Mouse (Mus musculus) kidney, adult 2 months (tissue): Measurements from ENCODE around the gene Limk2. TPM values are rescaled to one million over a fixed set of nuclear protein-coding genes. Genes with fewer than 3 reads are reported as not detected.

Experiments used
- DNase-seq: peaks from one replicate; pipeline ENCODE4 v3.0.0; 2021
- H3K27ac ChIP-seq: fragments of 200-500 bp; 2 replicates; pipeline ENCODE4 v1.5.1; 2012; ENCODE audit warnings: low read depth, low read length, control low read depth, inconsistent platforms; ENCODE audit not compliant: insufficient read depth
- H3K27me3 ChIP-seq: fragments of 200-500 bp; replicated peaks from 2 replicates; pipeline ENCODE4 v1.6.1; 2012; ENCODE audit warnings: mild to moderate bottlenecking, moderate library complexity, low read length, inconsistent platforms; ENCODE audit not compliant: control insufficient read depth, insufficient read depth
- H3K36me3 ChIP-seq: fragments of 200-500 bp; 2 replicates; pipeline ENCODE4 v1.6.1; 2012; ENCODE audit warnings: mild to moderate bottlenecking, moderate library complexity, low read length, inconsistent platforms; ENCODE audit not compliant: control insufficient read depth, insufficient read depth
- H3K4me1 ChIP-seq: fragments of 200-500 bp; 2 replicates; pipeline ENCODE4 v1.6.1; 2011; ENCODE audit warnings: low read length; ENCODE audit not compliant: control insufficient read depth, insufficient read depth
- H3K4me3 ChIP-seq: fragments of 200-500 bp; 2 replicates; pipeline ENCODE4 v1.5.1; 2011; ENCODE audit warnings: mild to moderate bottlenecking, low read depth, low read length, control low read depth; ENCODE audit not compliant: insufficient read depth
- CTCF ChIP-seq: fragments of 200-500 bp; conservative IDR thresholded peaks from 2 replicates; pipeline ENCODE4 v1.5.1; 2011; ENCODE audit warnings: low read depth, mild to moderate bottlenecking, control low read depth, low read length, moderate library complexity, mixed read lengths; ENCODE audit not compliant: insufficient read depth, insufficient read length
- POLR2A ChIP-seq: fragments of 200-500 bp; IDR thresholded peaks from one replicate; pipeline ENCODE4 v1.6.1; 2011; ENCODE audit warnings: low read depth, low read length, control low read depth
- WGBS: fragments of 180-500 bp; shearing (Covaris S2); methylation state at CpG from one replicate; pipeline ENCODE4 v1.1.7; 2018; 5-methylcytosine and 5-hydroxymethylcytosine counted together
- polyA plus RNA-seq: library from polyadenylated mRNA; depleted of rRNA; stranded (reverse); fragments of >200 nt; gene quantifications from 2 replicates; pipeline ENCODE4 v1.2.3, GENCODE M21; 2012

Limk2 gene
- polyA plus RNA-seq, 1 experiment: 48.7 TPM

- DNase-seq: no peak
- H3K27me3 ChIP-seq: no peaks in the 10 kb centered on the region
- TF ChIP-seq CTCF (no peak), POLR2A (no peak)
- no peaks in the 10 kb centered on the region for H3K36me3 ChIP-seq
- no peak overlapping the region for H3K27ac ChIP-seq
- H3K4me3 ChIP-seq: no peak overlapping the region
- H3K4me1 ChIP-seq: no peaks in the 10 kb centered on the region; the same call in 1 of the 2 replicates
- WGBS: 86% methylated on average over 5 of the region's 5 CpGs
Observed at GRCm38 (mm10) chr11:3382602-3383594, 26.1 kb downstream of the Limk2 start.

GRCm38 (mm10) chr11:3381148-3381814 is 27.7 kb downstream of the Limk2 start:
- no peak for DNase-seq
- no peaks in the 10 kb centered on the region for H3K4me1 ChIP-seq
- H3K36me3 ChIP-seq: no peaks in the 10 kb centered on the region
- 93% methylated on average over 6 of the region's 6 CpGs for WGBS
- H3K4me3 ChIP-seq: no peak overlapping the region
- H3K27me3 ChIP-seq: no peaks in the 10 kb centered on the region
- TF ChIP-seq POLR2A (no peak), CTCF (no peak)
- no peak overlapping the region for H3K27ac ChIP-seq

DNA sequence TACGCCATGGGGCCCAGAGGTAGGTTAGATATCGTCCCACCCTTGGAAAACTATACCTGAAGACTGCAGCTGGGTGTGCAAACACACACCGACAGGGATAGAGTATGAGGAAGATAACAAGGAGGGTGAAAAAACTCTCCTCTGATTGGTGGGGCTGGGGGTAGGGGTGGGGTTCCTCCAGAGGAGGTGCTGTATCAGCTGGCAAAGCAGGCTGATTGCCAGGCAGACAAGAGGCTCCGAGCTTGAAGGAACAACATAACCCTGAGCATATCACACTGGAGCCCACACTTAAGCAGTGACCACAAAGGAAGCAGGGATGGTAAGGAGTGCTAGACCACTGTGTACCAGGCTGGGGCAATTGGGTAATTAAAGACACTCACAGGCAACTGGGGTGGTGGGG is 29.6 kb downstream of the Limk2 start:
- no peak overlapping the region for H3K4me3 ChIP-seq
- TF ChIP-seq CTCF (no peak), POLR2A (no peak)
- no peak overlapping the region for H3K27ac ChIP-seq
- no peaks in the 10 kb centered on the region for H3K4me1 ChIP-seq
- DNase-seq: no peak
- H3K36me3 ChIP-seq: no peaks in the 10 kb centered on the region
- 77% methylated on average over 4 of the region's 4 CpGs for WGBS
- no peaks in the 10 kb centered on the region for H3K27me3 ChIP-seq

- no peaks in the 10 kb centered on the region; the same call in 1 of the 2 replicates for H3K4me1 ChIP-seq
Observed at GRCm38 (mm10) chr11:3374741-3375140, 34.2 kb downstream of the Limk2 start.

DNA sequence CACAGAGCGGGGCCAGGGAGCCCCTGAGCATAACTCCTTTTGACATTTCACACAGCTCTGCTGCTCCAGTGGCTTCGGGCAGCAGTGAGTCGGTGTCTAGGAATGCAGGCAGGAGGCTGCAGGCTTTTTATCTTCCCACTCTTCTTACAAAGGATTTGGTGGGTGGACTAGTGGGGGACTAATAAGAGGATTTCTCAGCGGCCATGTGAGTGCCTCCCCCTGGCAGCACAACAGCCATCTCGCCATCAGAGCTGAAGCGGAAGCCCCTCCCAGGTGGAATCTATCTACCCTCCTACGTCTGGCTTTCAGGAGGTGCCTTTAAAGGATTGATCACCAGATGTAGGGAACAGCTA is 34.7 kb downstream of the Limk2 start:
- no peaks in the 10 kb centered on the region for H3K27me3 ChIP-seq
- no peak overlapping the region for H3K4me3 ChIP-seq
- H3K36me3 ChIP-seq: no peaks in the 10 kb centered on the region
- no peak for TF ChIP-seq CTCF
- no peak for TF ChIP-seq POLR2A
- H3K27ac ChIP-seq: no peak overlapping the region
- H3K4me1 ChIP-seq: no peaks in the 10 kb centered on the region; the same call in 1 of the 2 replicates
- WGBS: 46% methylated on average over 7 of the region's 7 CpGs
- no peak for DNase-seq

More at GRCm38 (mm10) chr11:3374741-3375140, 34.2 kb downstream of the Limk2 start:
- Histone ChIP-seq H3K27ac (no peak overlapping the region), H3K27me3 (no peaks in the 10 kb centered on the region), H3K36me3 (no peaks in the 10 kb centered on the region), H3K4me3 (no peak overlapping the region)
- 63% methylated on average over 12 of the region's 12 CpGs for WGBS
- TF ChIP-seq CTCF (no peak), POLR2A (no peak)
- no peak for DNase-seq

DNA sequence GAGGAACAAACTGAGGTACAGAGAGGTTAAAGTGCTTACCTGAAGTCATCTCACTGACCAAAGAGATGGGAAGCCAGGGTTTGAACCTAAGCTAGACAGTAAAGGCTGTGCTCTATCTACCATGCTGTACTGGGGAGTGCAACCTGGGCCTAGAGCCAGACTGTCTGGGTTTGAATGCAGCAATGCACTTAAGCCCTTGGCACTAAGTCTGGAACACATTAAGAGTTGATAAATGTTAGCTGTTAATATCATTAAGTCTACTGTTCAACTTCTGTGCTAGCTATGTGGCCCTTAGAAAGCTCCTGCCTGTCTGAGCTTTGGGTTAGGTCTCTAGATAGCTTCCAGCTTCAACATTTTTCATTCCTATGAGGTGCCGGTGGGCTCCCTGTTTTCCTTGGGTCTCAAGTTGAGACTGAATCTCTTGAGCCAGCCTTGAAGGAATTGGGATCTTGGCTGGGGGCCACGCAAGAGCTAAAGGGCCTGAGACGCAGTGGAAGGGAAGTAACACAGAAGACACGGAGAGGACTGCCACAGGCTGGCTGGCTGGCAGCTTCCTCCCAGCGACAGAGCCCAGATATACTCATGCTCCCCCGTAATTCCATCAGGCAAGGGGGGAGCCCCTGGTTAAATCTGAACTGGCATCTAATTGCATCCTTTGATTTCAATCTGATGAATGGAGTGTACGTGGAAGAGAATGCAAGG is 35.2 kb downstream of the Limk2 start:
- Histone ChIP-seq H3K4me3 (no peak overlapping the region), H3K27ac (no peak overlapping the region), H3K4me1 (no peaks in the 10 kb centered on the region; the same call in 1 of the 2 replicates), H3K27me3 (no peaks in the 10 kb centered on the region), H3K36me3 (no peaks in the 10 kb centered on the region)
- DNase-seq: peak; percentile 20
- no peak for TF ChIP-seq POLR2A
- no peak for TF ChIP-seq CTCF
- WGBS: 62% methylated on average over 7 of the region's 7 CpGs
